Mouse (Mus musculus) liver, embryonic 14.5 days (tissue): ENCODE results near the gene Slc22a20. TPM values are rescaled to one million over a fixed set of nuclear protein-coding genes. Genes with fewer than 3 reads are reported as not detected.

Source experiments
- ATAC-seq: fragments of 200-750 bp; cut with Nextera tagmentation; 2 replicates; pipeline ENCODE4 v1.8.0; 2017; ENCODE audit warnings: moderate number of reproducible peaks, mild to moderate bottlenecking, moderate library complexity; ENCODE audit not compliant: insufficient read depth
- DNase-seq, 3 experiments: peaks; one replicate each; pipeline ENCODE4 v3.0.0-alpha.2; 2012 to 2013; ENCODE audit warnings: low read depth in 3 of 3, low spot score in 3 of 3
- H3K27ac ChIP-seq: fragments of 300-500 bp; sonication (generic); 2 replicates; pipeline ENCODE4 v1.5.1; 2014; ENCODE audit warnings: moderate library complexity, mild to moderate bottlenecking, control low read depth, inconsistent platforms
- H3K27me3 ChIP-seq: fragments of 300-500 bp; sonication (generic); 2 replicates; pipeline ENCODE4 v1.6.1; 2014; ENCODE audit warnings: mild to moderate bottlenecking, low read length, moderate library complexity; ENCODE audit not compliant: control insufficient read depth, insufficient read depth
- H3K36me3 ChIP-seq: fragments of 300-500 bp; sonication (generic); replicated peaks from 2 replicates; pipeline ENCODE4 v1.6.1; 2014; ENCODE audit warnings: low read depth; ENCODE audit not compliant: control insufficient read depth, insufficient read depth
- H3K4me1 ChIP-seq, 2 experiments: fragments of 200-500 bp in 1 of 2; fragments of 300-500 bp in 1 of 2; sonication (generic) in 1 of 2; replicated peaks; 2 replicates each; pipeline ENCODE4 v1.6.1; 2012 to 2014; ENCODE audit warnings: antibody characterized with exemption in 1 of 2, inconsistent platforms in 1 of 2, low read length in 1 of 2; ENCODE audit not compliant: control insufficient read depth in 2 of 2, insufficient read depth in 2 of 2
- H3K4me2 ChIP-seq: fragments of 300-500 bp; sonication (generic); 2 replicates; pipeline ENCODE4 v1.6.1; 2014; ENCODE audit warnings: low read depth, mild to moderate bottlenecking, control low read depth, moderate library complexity
- H3K4me3 ChIP-seq, 2 experiments: fragments of 200-500 bp in 1 of 2; fragments of 300-500 bp in 1 of 2; sonication (generic) in 1 of 2; 2 replicates each; pipeline ENCODE4 v1.5.1; 2012 to 2014; ENCODE audit warnings: low read depth in 2 of 2, low read length in 2 of 2, mild to moderate bottlenecking in 2 of 2, control low read depth in 1 of 2, inconsistent platforms in 1 of 2, moderate library complexity in 1 of 2; ENCODE audit not compliant: insufficient read depth in 1 of 2
- H3K9ac ChIP-seq: fragments of 300-500 bp; sonication (generic); replicated peaks from 2 replicates; pipeline ENCODE4 v1.6.1; 2014; ENCODE audit warnings: mild to moderate bottlenecking, control low read depth, moderate library complexity
- H3K9me3 ChIP-seq: fragments of 300-500 bp; sonication (generic); 2 replicates; pipeline ENCODE4 v1.6.1; 2016; ENCODE audit warnings: low read length, mixed read lengths; ENCODE audit not compliant: control insufficient read depth
- CTCF ChIP-seq: IDR thresholded peaks from 2 replicates; pipeline ENCODE4 v1.5.1; 2016; ENCODE audit warnings: antibody characterized with exemption, low read depth, control low read depth
- EP300 ChIP-seq: IDR thresholded peaks from 2 replicates; pipeline ENCODE4 v1.6.1; 2016; ENCODE audit warnings: antibody characterized with exemption, low read depth
- WGBS: fragments of 180-500 bp; shearing (Covaris S2); extraction: QIAGEN DNeasy Blood & Tissue Kit; methylation state at CpG from one replicate; pipeline ENCODE4 v1.1.7; 2014; ENCODE audit not compliant: insufficient replicate concordance; 5-methylcytosine and 5-hydroxymethylcytosine counted together
- polyA plus RNA-seq, 2 experiments: library from polyadenylated mRNA; depleted of rRNA in 1 of 2; stranded (reverse) in 1 of 2; unstranded in 1 of 2; fragments of >200 nt; fragmentation: Nextera tagmentation in 1 of 2; extraction: Ambion mirVana in 1 of 2; gene quantifications; 2 replicates each; pipeline versions ENCODE4 v1.2.1 to v1.2.3; 2012 to 2014

Gene Slc22a20
- polyA plus RNA-seq, 2 experiments: 0.08 TPM; not detected in 1

DNA sequence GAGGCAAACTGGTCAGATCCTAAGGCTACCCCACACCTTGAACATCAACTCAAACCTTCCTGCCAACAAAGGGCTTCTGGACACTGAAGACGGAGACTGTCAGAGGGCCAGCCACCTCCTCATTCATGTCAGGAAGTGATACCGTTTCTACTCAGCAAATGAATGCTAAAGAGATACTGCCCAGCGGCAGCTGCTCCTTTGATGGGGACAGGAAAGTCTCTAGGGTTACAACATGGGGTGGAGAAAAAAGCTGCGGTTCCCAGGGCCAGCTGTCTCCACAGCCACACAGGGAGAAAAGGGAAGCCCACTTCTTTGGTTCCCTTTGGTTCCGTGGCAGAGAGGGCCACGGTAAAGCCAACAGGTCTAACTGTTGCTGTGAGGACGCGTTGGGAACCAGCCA, 41.8 kb downstream of the Slc22a20 start:
- H3K4me1 ChIP-seq: peaks cover 0 to 13% of the 10 kb centered on the region in 2 experiments; a peak in 1 of 4 replicates
- H3K9ac ChIP-seq: no peak overlapping the region
- TF ChIP-seq EP300 (no peak), CTCF (no peak)
- no peaks in the 10 kb centered on the region for H3K9me3 ChIP-seq
- no peak overlapping the region for H3K4me2 ChIP-seq
- DNase-seq (no peak), ATAC-seq (no peak)
- no peak overlapping the region for H3K27ac ChIP-seq
- H3K36me3 ChIP-seq: peaks cover 51% of the 10 kb centered on the region
- no peak overlapping the region for H3K4me3 ChIP-seq
- WGBS: 77% methylated on average over 8 of the region's 8 CpGs
- no peaks in the 10 kb centered on the region for H3K27me3 ChIP-seq

DNA sequence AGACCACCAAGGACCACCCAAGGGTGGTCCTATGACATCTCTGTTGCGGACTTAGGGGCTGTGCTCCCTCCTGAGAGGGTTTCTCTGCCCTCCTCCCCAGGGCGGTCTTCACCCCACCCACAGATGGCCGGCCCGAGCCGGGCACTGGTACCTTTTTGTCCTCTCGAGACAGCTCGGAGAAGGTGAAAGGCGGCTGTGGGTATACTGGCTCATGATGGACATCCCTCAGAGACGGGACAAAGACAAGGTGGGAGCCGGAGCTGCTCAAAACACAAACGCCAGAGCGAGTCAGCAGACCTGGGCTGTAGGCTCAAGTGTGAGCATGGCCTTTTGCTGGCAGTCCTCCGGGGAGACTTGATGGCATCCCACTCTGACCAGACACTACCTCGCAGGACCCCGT, 42.5 kb downstream of the Slc22a20 start:
- peaks cover 44% of the 10 kb centered on the region for H3K36me3 ChIP-seq
- no peak overlapping the region for H3K4me2 ChIP-seq
- no peak for TF ChIP-seq EP300
- no peak for TF ChIP-seq CTCF
- H3K27ac ChIP-seq: no peak overlapping the region
- peaks cover 3 to 17% of the 10 kb centered on the region in 2 experiments for H3K4me1 ChIP-seq
- no peaks in the 10 kb centered on the region for H3K9me3 ChIP-seq
- no peaks in the 10 kb centered on the region for H3K27me3 ChIP-seq
- H3K4me3 ChIP-seq: no peak overlapping the region
- 86% methylated on average over 15 of the region's 15 CpGs for WGBS
- no peak for DNase-seq
- no peak overlapping the region for H3K9ac ChIP-seq
- ATAC-seq: no peak

DNA sequence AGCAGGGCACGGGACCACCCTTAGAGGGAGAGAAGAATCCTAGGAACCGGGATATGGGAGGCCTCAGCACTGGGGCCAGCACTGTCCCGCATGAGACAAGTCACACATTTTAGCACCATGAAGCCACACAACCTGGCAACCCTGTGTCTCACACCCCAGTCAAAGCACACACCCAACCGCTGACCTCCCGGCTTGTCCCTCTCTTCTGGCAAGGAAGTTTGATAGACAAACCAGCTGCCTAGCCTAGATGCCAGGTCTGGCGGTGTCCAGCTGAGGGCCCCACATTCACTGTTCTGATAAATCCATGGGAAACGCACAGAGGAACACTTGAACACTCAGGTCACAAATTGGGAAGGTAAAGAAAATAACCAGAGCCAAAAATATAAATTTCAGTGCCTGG, 43.4 kb downstream of the Slc22a20 start:
- DNase-seq (no peak), ATAC-seq (no peak)
- Histone ChIP-seq H3K9ac (no peak overlapping the region), H3K36me3 (peaks cover 35% of the 10 kb centered on the region), H3K4me3 (no peak overlapping the region), H3K9me3 (no peaks in the 10 kb centered on the region), H3K4me1 (peaks cover 9 to 25% of the 10 kb centered on the region in 2 experiments), H3K27ac (no peak overlapping the region), H3K27me3 (no peaks in the 10 kb centered on the region), H3K4me2 (no peak overlapping the region)
- 87% methylated on average over 7 of the region's 7 CpGs for WGBS
- TF ChIP-seq EP300: no peak
- no peak for TF ChIP-seq CTCF

DNA sequence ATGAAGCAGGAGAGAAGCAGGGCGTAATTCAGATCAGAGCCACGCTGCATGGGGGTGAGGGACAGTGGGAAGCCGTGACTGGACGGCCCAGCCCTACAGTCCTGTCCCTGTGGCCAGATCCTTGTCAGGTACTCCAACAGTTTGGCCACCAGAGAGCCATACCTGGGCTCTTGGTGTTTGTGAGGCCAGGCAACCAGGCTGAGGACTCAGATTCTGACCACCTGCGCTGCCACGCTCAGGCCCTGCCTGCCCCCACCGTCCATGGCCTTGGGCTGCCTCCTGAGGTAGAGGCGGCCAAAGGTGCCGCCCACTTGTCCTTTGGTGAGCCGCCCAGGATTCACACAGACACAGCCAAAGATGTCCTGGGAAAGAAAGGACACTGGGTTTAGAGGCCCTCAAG, 45.3 kb downstream of the Slc22a20 start:
- WGBS: 85% methylated on average over 10 of the region's 10 CpGs
- Histone ChIP-seq H3K4me2 (no peak overlapping the region), H3K27ac (no peak overlapping the region), H3K36me3 (peaks cover 18% of the 10 kb centered on the region), H3K9ac (no peak overlapping the region), H3K4me3 (no peak overlapping the region), H3K9me3 (no peaks in the 10 kb centered on the region), H3K27me3 (no peaks in the 10 kb centered on the region), H3K4me1 (peaks cover 12 to 25% of the 10 kb centered on the region in 2 experiments)
- no peak for DNase-seq
- no peak for TF ChIP-seq EP300
- TF ChIP-seq CTCF: no peak
- no peak for ATAC-seq

DNA sequence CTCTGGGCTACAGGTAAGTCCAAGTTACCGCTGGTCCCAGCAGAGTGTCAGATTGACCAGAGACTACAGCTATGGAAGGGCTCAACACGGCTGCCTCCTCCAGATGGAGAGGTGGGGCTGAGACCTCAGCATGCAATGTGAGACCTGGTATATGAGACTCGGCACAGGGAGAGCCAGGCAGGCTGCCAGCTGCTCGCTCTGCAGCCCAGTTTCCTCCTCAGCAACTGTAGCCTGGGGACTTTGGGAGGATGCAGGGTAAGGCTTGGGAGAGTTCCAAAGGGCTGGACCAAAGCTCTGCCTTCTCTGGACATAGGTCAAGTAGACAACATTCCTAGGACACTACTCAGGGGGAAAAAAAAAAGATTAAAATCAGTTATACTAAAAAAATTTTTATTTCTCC, 45.8 kb downstream of the Slc22a20 start:
- Histone ChIP-seq H3K27me3 (no peaks in the 10 kb centered on the region), H3K4me2 (no peak overlapping the region), H3K4me1 (peaks cover 12 to 25% of the 10 kb centered on the region in 2 experiments), H3K27ac (no peak overlapping the region), H3K9me3 (no peaks in the 10 kb centered on the region), H3K36me3 (peaks cover 13% of the 10 kb centered on the region), H3K4me3 (no peak overlapping the region), H3K9ac (no peak overlapping the region)
- DNase-seq (no peak), ATAC-seq (no peak)
- 81% methylated on average over 4 of the region's 4 CpGs for WGBS
- TF ChIP-seq EP300 (no peak), CTCF (no peak)
